Mouse (Mus musculus) CH12.LX (cell line): Measurements from ENCODE around the gene Hist1h4b. TPM values are rescaled to one million over a fixed set of nuclear protein-coding genes. Genes with fewer than 3 reads are reported as not detected.

ENCODE experiments used
- DNase-seq: peaks from one replicate; pipeline ENCODE4 v3.0.0-alpha.2; 2013; ENCODE audit errors: extremely low read depth
- H3K27ac ChIP-seq: 2 replicates; pipeline ENCODE4 v1.5.1; 2012; ENCODE audit warnings: low read depth, mild to moderate bottlenecking, control low read depth, moderate library complexity; ENCODE audit not compliant: insufficient read depth
- H3K27me3 ChIP-seq: replicated peaks from 2 replicates; pipeline ENCODE3; 2012; ENCODE audit warnings: inconsistent platforms
- H3K36me3 ChIP-seq, 2 experiments: replicated peaks in 1 of 2; 2 replicates each; pipeline versions ENCODE3 to v1.6.1; 2012; ENCODE audit warnings: inconsistent platforms in 1 of 2, low read length in 1 of 2, mild to moderate bottlenecking in 1 of 2, mixed read lengths in 1 of 2, moderate library complexity in 1 of 2; ENCODE audit not compliant: control insufficient read depth in 1 of 2, insufficient read depth in 1 of 2
- H3K4me1 ChIP-seq, 2 experiments: 2 replicates each; pipeline ENCODE4 v1.6.1; 2012; ENCODE audit warnings: inconsistent platforms in 1 of 2, moderate library complexity in 1 of 2; ENCODE audit not compliant: insufficient read depth in 2 of 2, control insufficient read depth in 1 of 2
- H3K4me2 ChIP-seq: 2 replicates; pipeline ENCODE4 v1.6.1; 2012; ENCODE audit warnings: low read depth, mild to moderate bottlenecking, control low read depth; ENCODE audit not compliant: poor library complexity, insufficient read depth, severe bottlenecking
- H3K4me3 ChIP-seq, 3 experiments: fragments of 150-350 bp in 1 of 3; sonication (generic) in 1 of 3; replicated peaks in 1 of 3; 2 replicates each; pipeline versions ENCODE3 to v1.5.1; 2011 to 2012; ENCODE audit warnings: low read depth in 2 of 3, low read length in 2 of 3, mild to moderate bottlenecking in 2 of 3, moderate library complexity in 2 of 3, control low read depth in 1 of 3, improper control_type of control experiment in 1 of 3, inconsistent platforms in 1 of 3, mixed read lengths in 1 of 3; ENCODE audit not compliant: poor library complexity in 1 of 3
- H3K79me2 ChIP-seq: replicated peaks from 2 replicates; pipeline ENCODE4 v1.6.1; 2012; ENCODE audit warnings: mild to moderate bottlenecking, moderate library complexity; ENCODE audit not compliant: control insufficient read depth, poor library complexity, insufficient read depth, severe bottlenecking; ENCODE audit errors: extremely low read depth
- H3K9ac ChIP-seq: 2 replicates; pipeline ENCODE4 v1.6.1; 2012; ENCODE audit warnings: low read depth, mild to moderate bottlenecking, control low read depth, moderate library complexity; ENCODE audit not compliant: insufficient read depth
- H3K9me3 ChIP-seq: replicated peaks from 2 replicates; pipeline ENCODE3; 2012; ENCODE audit warnings: low read length, inconsistent platforms, mixed read lengths
- BHLHE40 ChIP-seq: IDR thresholded peaks from 2 replicates; pipeline ENCODE4 v1.6.1; 2011; ENCODE audit warnings: mild to moderate bottlenecking, low read depth, low read length, improper control_type of control experiment
- CTCF ChIP-seq, 2 experiments: IDR thresholded peaks in 1 of 2; conservative IDR thresholded peaks in 1 of 2; 2 replicates each; pipeline ENCODE4 v1.5.1; 2011 to 2012; ENCODE audit warnings: low read depth in 2 of 2, low read length in 2 of 2, improper control_type of control experiment in 1 of 2, inconsistent platforms in 1 of 2, mild to moderate bottlenecking in 1 of 2, moderate library complexity in 1 of 2
- E2F4 ChIP-seq: IDR thresholded peaks from 2 replicates; pipeline ENCODE4 v1.6.1; 2011; ENCODE audit warnings: low read depth, low read length, improper control_type of control experiment; ENCODE audit not compliant: insufficient replicate concordance
- IRF4 ChIP-seq: IDR thresholded peaks from 2 replicates; pipeline ENCODE4 v1.6.1; 2014; ENCODE audit warnings: low read depth, mild to moderate bottlenecking, inconsistent platforms, low read length, improper control_type of control experiment
- JUND ChIP-seq: conservative IDR thresholded peaks from 2 replicates; pipeline ENCODE4 v1.6.1; 2011; ENCODE audit warnings: low read depth, low read length, improper control_type of control experiment
- MAX ChIP-seq: IDR thresholded peaks from 2 replicates; pipeline ENCODE4 v1.6.1; 2011; ENCODE audit warnings: low read length, improper control_type of control experiment
- MAZ ChIP-seq: IDR thresholded peaks from 2 replicates; pipeline ENCODE4 v1.6.1; 2012; ENCODE audit warnings: low read depth, mild to moderate bottlenecking, inconsistent platforms, low read length, improper control_type of control experiment, moderate library complexity
- MEF2A ChIP-seq: IDR thresholded peaks from 2 replicates; pipeline ENCODE4 v1.6.1; 2014; ENCODE audit warnings: low read depth, mild to moderate bottlenecking, inconsistent platforms, low read length, improper control_type of control experiment, borderline replicate concordance
- MXI1 ChIP-seq: IDR thresholded peaks from 2 replicates; pipeline ENCODE4 v1.6.1; 2011; ENCODE audit warnings: mild to moderate bottlenecking, low read depth, low read length, improper control_type of control experiment
- MYC ChIP-seq: IDR thresholded peaks from 2 replicates; pipeline ENCODE4 v1.6.1; 2011; ENCODE audit warnings: low read depth, mild to moderate bottlenecking, improper control_type of control experiment, low read length
- NRF1 ChIP-seq: IDR thresholded peaks from 2 replicates; pipeline ENCODE4 v1.6.1; 2014; ENCODE audit warnings: low read depth, mild to moderate bottlenecking, inconsistent platforms, low read length, improper control_type of control experiment, moderate library complexity
- POLR2A ChIP-seq: IDR thresholded peaks from 2 replicates; pipeline ENCODE4 v1.6.1; 2011; ENCODE audit warnings: low read depth, mild to moderate bottlenecking, improper control_type of control experiment, low read length
- POLR2AphosphoS2 ChIP-seq: IDR thresholded peaks from 2 replicates; pipeline ENCODE4 v1.6.1; 2011; ENCODE audit warnings: low read depth, low read length, improper control_type of control experiment
- RAD21 ChIP-seq: IDR thresholded peaks from 2 replicates; pipeline ENCODE4 v1.6.1; 2011; ENCODE audit warnings: low read depth, mild to moderate bottlenecking, low read length, improper control_type of control experiment, moderate library complexity
- RCOR1 ChIP-seq: conservative IDR thresholded peaks from 2 replicates; pipeline ENCODE4 v1.6.1; 2012; ENCODE audit warnings: low read depth, mild to moderate bottlenecking, inconsistent platforms, low read length, improper control_type of control experiment
- TBP ChIP-seq: conservative IDR thresholded peaks from 2 replicates; pipeline ENCODE4 v1.6.1; 2011; ENCODE audit warnings: low read depth, low read length, improper control_type of control experiment
- UBTF ChIP-seq: IDR thresholded peaks from 2 replicates; pipeline ENCODE4 v1.6.1; 2012; ENCODE audit warnings: low read depth, mild to moderate bottlenecking, inconsistent platforms, low read length, improper control_type of control experiment, moderate library complexity
- ZC3H11A ChIP-seq: IDR thresholded peaks from 2 replicates; pipeline ENCODE4 v1.6.1; 2012; ENCODE audit warnings: low read depth, mild to moderate bottlenecking, inconsistent platforms, low read length, improper control_type of control experiment
- ZNF384 ChIP-seq: IDR thresholded peaks from 2 replicates; pipeline ENCODE4 v1.6.1; 2012; ENCODE audit warnings: low read depth, low read length, improper control_type of control experiment, inconsistent platforms
- dilution Hi-C: fragments of 300-500 bp; cut with MboI; formaldehyde crosslinking; loops from 2 replicates; pipeline ENCODE4 v1.14.3; 2020; ENCODE audit warnings: low sequenced_read_pairs; ENCODE audit not compliant: extremely low pct_unique_long_range_greater_than_20kb, extremely low pct_ligation_motif_present
- in situ Hi-C: fragments of 300-500 bp; cut with MboI; formaldehyde crosslinking; loops from 3 replicates; pipeline ENCODE4 v1.14.3; 2019; ENCODE audit warnings: low sequenced_read_pairs, low pct_ligation_motif_present, low pct_unique_long_range_greater_than_20kb, mixed read lengths
- polyA plus RNA-seq: library from polyadenylated mRNA; unstranded; fragments of >175 nt; gene quantifications from 2 replicates; pipeline ENCODE4 v1.2.1, GENCODE M21; 2012; ENCODE audit warnings: low read depth; ENCODE audit not compliant: insufficient read length
- total RNA-seq, 2 experiments: library from RNA; depleted of rRNA; stranded (reverse); fragments of 300-350 nt in 1 of 2; fragments of >200 nt in 1 of 2; gene quantifications; 2 replicates each; pipeline ENCODE4 v1.2.3; 2012 to 2014

Hist1h4b gene
- total and polyA plus RNA-seq, 3 experiments, result 3.5 to 2,552 (median 24.8) TPM

DNA sequence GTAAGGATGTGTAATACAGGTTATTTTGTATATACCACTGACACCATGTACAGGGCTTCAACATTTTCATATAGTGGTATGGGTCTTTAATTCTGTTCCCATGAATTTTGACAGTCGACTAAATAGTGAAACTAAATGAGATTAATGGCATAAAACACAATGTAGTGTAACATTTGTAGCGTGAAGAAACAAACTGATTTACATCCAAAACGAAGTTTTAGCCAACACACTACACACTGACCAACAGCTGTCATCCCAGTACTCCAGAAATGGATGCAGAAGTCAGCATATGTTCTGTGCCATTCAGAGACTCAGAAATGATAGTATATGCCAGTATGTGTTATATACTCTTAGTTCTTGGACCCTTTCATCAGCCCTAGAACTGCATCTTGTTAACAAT, 1.1 kb downstream of the Hist1h4b start:
- Histone ChIP-seq H3K36me3 (no peaks in the 10 kb centered on the region), H3K79me2 (no peaks in the 10 kb centered on the region), H3K4me1 (peaks cover 3 to 44% of the 10 kb centered on the region in 2 experiments; a peak in 3 of 4 replicates), H3K27ac (peak overlapping the region; percentile 42; the same call in 1 of the 2 replicates), H3K9ac (peak overlapping the region; percentile 9; the same call in 1 of the 2 replicates), H3K27me3 (no peaks in the 10 kb centered on the region), H3K4me3 (peak overlapping the region in 1 of 3 experiments; percentile 1), H3K4me2 (0 out of 2 replicates have a peak overlapping the region, but pooled peaks have one; percentile 7), H3K9me3 (no peaks in the 10 kb centered on the region)
- TF ChIP-seq MXI1 (no peak), BHLHE40 (no peak), MYC (no peak), NRF1 (no peak), POLR2AphosphoS2 (no peak), ZC3H11A (no peak), IRF4 (no peak), ZNF384 (no peak), E2F4 (no peak), TBP (no peak), RCOR1 (no peak), MAZ (no peak)
- dilution Hi-C loops (no loop called here), in situ Hi-C loops (loop anchor here (25.0 kb wide), 1 partner anchor 1721 kb away; the partner anchor contains the start of genes Hist1h2ag, Hist1h2ah, Hist1h2bj and Hist1h2bk)
- no peak for DNase-seq

DNA sequence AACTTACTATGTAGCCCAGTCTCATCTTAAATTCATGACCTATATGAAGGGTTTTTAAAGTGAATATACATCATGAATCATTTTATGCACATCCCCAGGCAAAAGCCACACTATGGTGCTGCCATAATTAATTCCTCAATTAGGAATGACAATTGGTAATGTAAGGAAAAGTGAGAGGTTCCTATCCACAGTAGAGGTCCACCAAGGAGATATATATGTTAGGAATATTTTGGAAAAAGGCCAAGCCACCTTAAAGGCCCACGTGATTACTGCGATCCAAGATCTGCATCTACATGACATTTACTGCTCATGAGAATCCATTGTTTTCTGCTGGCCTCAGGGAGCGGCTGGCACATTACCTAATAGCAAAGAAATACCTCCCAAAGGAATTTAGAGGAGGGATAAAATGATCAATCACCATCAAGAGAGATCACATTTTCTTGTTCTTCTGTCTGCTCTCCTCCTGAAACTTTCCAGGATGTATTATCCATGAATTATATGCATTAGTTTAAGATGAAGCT, 2.5 kb downstream of the Hist1h4b start:
- H3K4me3 ChIP-seq, result no peak overlapping the region
- H3K79me2 ChIP-seq, result no peaks in the 10 kb centered on the region
- no peaks in the 10 kb centered on the region for H3K27me3 ChIP-seq
- in situ Hi-C loops (loop anchor here (25.0 kb wide), 1 partner anchor 1722 kb away; the partner anchor contains the start of genes Hist1h2ag, Hist1h2ah, Hist1h2bj and Hist1h2bk), dilution Hi-C loops (no loop called here)
- H3K9ac ChIP-seq, result peak overlapping the region; percentile 32; the same call in 1 of the 2 replicates
- no peak overlapping the region for H3K4me2 ChIP-seq
- H3K4me1 ChIP-seq, result peaks cover 3 to 51% of the 10 kb centered on the region in 2 experiments; a peak in 3 of 4 replicates
- no peak for TF ChIP-seq ZNF384
- no peak for TF ChIP-seq RAD21
- no peak for TF ChIP-seq MEF2A
- TF ChIP-seq MYC, result no peak
- no peak for TF ChIP-seq JUND
- no peak for TF ChIP-seq MAX
- no peak for TF ChIP-seq POLR2A
- TF ChIP-seq IRF4, result no peak
- no peak for TF ChIP-seq CTCF (conservative IDR thresholded peaks at IDR 0.05 in 1 of 2, IDR thresholded peaks at IDR 0.05 in 1 of 2; ENCODE audit: low read depth in 2 of 2, low read length in 2 of 2)
- no peak for TF ChIP-seq UBTF
- no peaks in the 10 kb centered on the region for H3K36me3 ChIP-seq
- no peak for DNase-seq
- H3K9me3 ChIP-seq, result no peaks in the 10 kb centered on the region
- H3K27ac ChIP-seq, result no peak overlapping the region; the same call in 1 of the 2 replicates
